Mouse (Mus musculus) neural tube, embryonic 11.5 days (tissue): ENCODE data around the gene Adh6a. TPM values are rescaled to one million over a fixed set of nuclear protein-coding genes. Genes with fewer than 3 reads are reported as not detected.

Experiments
- ATAC-seq: fragments of 200-750 bp; cut with Nextera tagmentation; 2 replicates; pipeline ENCODE4 v1.8.0; 2017; ENCODE audit warnings: moderate number of reproducible peaks, mild to moderate bottlenecking, moderate TSS enrichment, moderate library complexity; ENCODE audit not compliant: insufficient read depth, low FRiP score, low TSS enrichment
- DNase-seq: peaks from one replicate; pipeline ENCODE4 v3.0.0-alpha.2; 2015; ENCODE audit warnings: low spot score
- H3K27ac ChIP-seq: fragments of 300-500 bp; sonication (generic); 2 replicates; pipeline ENCODE4 v1.5.1; 2014; ENCODE audit warnings: low read depth, mild to moderate bottlenecking, low read length
- H3K27me3 ChIP-seq: fragments of 300-500 bp; sonication (generic); 2 replicates; pipeline ENCODE4 v1.6.1; 2014; ENCODE audit warnings: mild to moderate bottlenecking, low read length, mixed read lengths; ENCODE audit not compliant: control insufficient read depth, insufficient read depth
- H3K36me3 ChIP-seq: fragments of 300-500 bp; sonication (generic); 2 replicates; pipeline ENCODE4 v1.6.1; 2014; ENCODE audit warnings: mild to moderate bottlenecking, low read length, moderate library complexity, mixed read lengths; ENCODE audit not compliant: control insufficient read depth, insufficient read depth
- H3K4me1 ChIP-seq: fragments of 300-500 bp; sonication (generic); 2 replicates; pipeline ENCODE4 v1.6.1; 2014; ENCODE audit warnings: low read length, mixed read lengths; ENCODE audit not compliant: control insufficient read depth, insufficient read depth
- H3K4me2 ChIP-seq: fragments of 300-500 bp; sonication (generic); 2 replicates; pipeline ENCODE4 v1.6.1; 2014; ENCODE audit warnings: low read depth, mild to moderate bottlenecking, moderate library complexity
- H3K4me3 ChIP-seq: fragments of 300-500 bp; sonication (generic); 2 replicates; pipeline ENCODE4 v1.5.1; 2014; ENCODE audit warnings: low read depth, low read length
- H3K9ac ChIP-seq: fragments of 300-500 bp; sonication (generic); 2 replicates; pipeline ENCODE4 v1.6.1; 2014; ENCODE audit warnings: mild to moderate bottlenecking, low read length
- H3K9me3 ChIP-seq: fragments of 300-500 bp; sonication (generic); 2 replicates; pipeline ENCODE4 v1.6.1; 2016; ENCODE audit warnings: low read length; ENCODE audit not compliant: control insufficient read depth
- WGBS: fragments of 180-500 bp; shearing (Covaris S2); extraction: QIAGEN DNeasy Blood & Tissue Kit; methylation state at CpG from one replicate; pipeline ENCODE4 v1.1.7; 2014; 5-methylcytosine and 5-hydroxymethylcytosine counted together
- polyA plus RNA-seq: library from polyadenylated mRNA; unstranded; fragments of >200 nt; fragmentation: Nextera tagmentation; extraction: Ambion mirVana; gene quantifications from 2 replicates; pipeline ENCODE4 v1.2.1, GENCODE M21; 2014

Adh6a gene
- polyA plus RNA-seq, 1 experiment from 2014 or later = not detected

GRCm38 (mm10) chr3:138305486-138306289 lies 7.4 kb upstream of the Adh6a start:
- Histone ChIP-seq H3K4me1 (no peaks in the 10 kb centered on the region), H3K9ac (no peak overlapping the region), H3K36me3 (no peaks in the 10 kb centered on the region), H3K27me3 (no peaks in the 10 kb centered on the region), H3K27ac (no peak overlapping the region), H3K4me3 (no peak overlapping the region), H3K4me2 (no peak overlapping the region), H3K9me3 (no peaks in the 10 kb centered on the region)
- ATAC-seq = no peak
- 59% methylated on average over 10 of the region's 10 CpGs for WGBS
- DNase-seq = no peak

GRCm38 (mm10) chr3:138306290-138306683 lies 6.8 kb upstream of the Adh6a start:
- Histone ChIP-seq H3K4me3 (no peak overlapping the region), H3K9ac (no peak overlapping the region), H3K36me3 (no peaks in the 10 kb centered on the region), H3K27me3 (no peaks in the 10 kb centered on the region), H3K27ac (no peak overlapping the region), H3K4me1 (no peaks in the 10 kb centered on the region), H3K4me2 (no peak overlapping the region), H3K9me3 (no peaks in the 10 kb centered on the region)
- DNase-seq (no peak), ATAC-seq (no peak)
- WGBS = 50% methylated on average over 8 of the region's 8 CpGs

DNA sequence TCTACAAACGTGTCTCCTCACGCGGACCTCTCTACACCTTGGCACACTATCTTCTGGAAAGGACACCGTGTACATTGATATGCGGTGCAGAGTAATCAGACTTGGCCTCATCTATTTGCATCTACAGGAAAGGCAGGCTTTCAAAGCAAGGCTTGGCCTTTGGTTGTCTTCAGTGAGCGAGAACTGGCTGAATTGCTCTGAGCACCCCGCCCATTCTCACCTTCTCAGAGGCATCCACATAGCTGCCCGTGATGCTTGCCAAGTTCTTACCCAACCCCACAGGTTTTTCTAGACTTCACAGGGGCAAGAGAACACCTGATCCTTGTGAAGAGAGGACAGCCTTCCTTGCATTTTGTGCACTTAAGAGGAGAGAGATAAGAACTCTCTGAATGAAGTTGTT lies 3.2 kb upstream of the Adh6a start:
- no peak for DNase-seq
- Histone ChIP-seq H3K27me3 (no peaks in the 10 kb centered on the region), H3K4me3 (no peak overlapping the region), H3K36me3 (no peaks in the 10 kb centered on the region), H3K4me1 (no peaks in the 10 kb centered on the region), H3K9ac (no peak overlapping the region), H3K9me3 (no peaks in the 10 kb centered on the region), H3K27ac (no peak overlapping the region), H3K4me2 (no peak overlapping the region)
- ATAC-seq = no peak
- WGBS = 91% methylated on average over 8 of the region's 8 CpGs

DNA sequence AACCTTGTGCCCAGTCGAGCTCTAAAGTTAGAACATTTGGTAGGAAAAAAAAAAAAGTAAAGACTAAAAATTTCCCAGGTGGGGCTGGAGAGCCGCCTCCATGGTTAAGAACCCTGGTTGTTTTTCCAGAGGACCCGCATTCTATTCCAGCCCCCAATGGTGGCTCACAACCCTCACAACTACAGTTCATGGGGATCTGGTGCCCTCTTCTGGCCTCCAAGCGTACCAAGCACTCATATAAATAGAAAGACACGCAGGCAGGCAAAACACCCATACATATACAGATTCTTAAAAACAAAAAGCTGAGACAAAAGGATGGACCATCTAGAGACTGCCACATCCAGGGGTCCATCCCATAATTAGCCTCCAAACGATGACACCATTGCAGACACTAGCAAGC lies 2.1 kb upstream of the Adh6a start:
- no peak for DNase-seq
- no peak overlapping the region for H3K27ac ChIP-seq
- 78% methylated on average over 6 of the region's 6 CpGs for WGBS

DNA sequence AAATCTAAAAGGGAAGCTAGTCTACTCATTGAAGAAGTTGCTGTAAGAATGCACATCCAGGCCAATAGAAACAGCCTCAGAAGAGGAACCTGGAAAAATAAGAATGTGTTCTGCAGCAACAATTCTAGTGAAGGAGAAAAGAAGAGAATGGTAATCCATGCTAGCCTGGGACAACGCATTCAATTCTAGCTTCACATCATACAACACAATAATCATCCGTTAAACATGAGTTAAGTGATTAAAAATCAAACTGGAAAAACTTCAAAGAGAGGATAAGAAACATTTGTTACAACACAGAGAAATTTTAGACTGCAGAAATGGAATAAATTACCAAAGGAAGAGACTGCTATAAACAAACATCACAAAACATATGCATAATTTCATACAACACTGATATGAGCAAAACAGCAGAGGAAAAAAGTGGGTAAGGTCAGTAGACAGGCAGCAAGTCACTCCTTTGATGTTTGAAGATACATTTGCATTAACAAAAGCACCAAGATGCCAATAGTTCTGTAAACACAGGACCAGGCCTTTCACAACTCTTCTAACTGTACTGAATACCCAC lies 3.9 kb downstream of the Adh6a start:
- WGBS = 93% methylated on average over 2 of the region's 2 CpGs
- Histone ChIP-seq H3K4me2 (no peak overlapping the region), H3K4me1 (no peaks in the 10 kb centered on the region), H3K27ac (no peak overlapping the region), H3K4me3 (no peak overlapping the region), H3K9me3 (no peaks in the 10 kb centered on the region), H3K9ac (no peak overlapping the region), H3K36me3 (no peaks in the 10 kb centered on the region), H3K27me3 (no peaks in the 10 kb centered on the region)
- no peak for DNase-seq
- ATAC-seq = no peak

More for the DNA sequence above, 2.1 kb upstream of the Adh6a start:
- Histone ChIP-seq H3K27me3 (no peaks in the 10 kb centered on the region), H3K36me3 (no peaks in the 10 kb centered on the region), H3K4me1 (no peaks in the 10 kb centered on the region), H3K9ac (no peak overlapping the region), H3K9me3 (no peaks in the 10 kb centered on the region), H3K4me3 (no peak overlapping the region), H3K4me2 (no peak overlapping the region)
- no peak for ATAC-seq

DNA sequence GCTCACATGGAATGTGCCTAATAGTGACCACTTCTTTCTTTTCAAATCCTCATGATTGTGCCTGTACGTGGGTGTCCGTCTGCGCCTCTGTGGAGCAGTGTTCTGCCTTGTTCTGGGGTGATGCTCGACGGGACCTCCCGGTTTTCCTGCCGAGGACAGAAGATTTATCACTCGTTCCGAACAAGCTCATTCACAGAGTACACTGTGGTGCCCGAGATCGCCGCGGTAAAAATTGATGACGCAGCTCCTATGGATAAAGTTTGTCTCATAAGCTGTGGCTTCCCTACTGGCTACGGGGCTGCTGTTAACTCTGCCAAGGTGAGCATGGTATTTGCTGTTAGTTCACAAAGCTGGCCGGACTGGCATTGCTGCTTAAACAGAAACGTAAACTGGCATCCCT lies 11.9 kb downstream of the Adh6a start:
- H3K9me3 ChIP-seq = no peaks in the 10 kb centered on the region
- no peak overlapping the region for H3K4me2 ChIP-seq
- DNase-seq (no peak), ATAC-seq (no peak)
- no peaks in the 10 kb centered on the region for H3K4me1 ChIP-seq
- no peak overlapping the region for H3K9ac ChIP-seq
- no peaks in the 10 kb centered on the region for H3K36me3 ChIP-seq
- H3K27me3 ChIP-seq = no peaks in the 10 kb centered on the region
- 87% methylated on average over 17 of the region's 17 CpGs for WGBS
- no peak overlapping the region for H3K27ac ChIP-seq
- H3K4me3 ChIP-seq = no peak overlapping the region

DNA sequence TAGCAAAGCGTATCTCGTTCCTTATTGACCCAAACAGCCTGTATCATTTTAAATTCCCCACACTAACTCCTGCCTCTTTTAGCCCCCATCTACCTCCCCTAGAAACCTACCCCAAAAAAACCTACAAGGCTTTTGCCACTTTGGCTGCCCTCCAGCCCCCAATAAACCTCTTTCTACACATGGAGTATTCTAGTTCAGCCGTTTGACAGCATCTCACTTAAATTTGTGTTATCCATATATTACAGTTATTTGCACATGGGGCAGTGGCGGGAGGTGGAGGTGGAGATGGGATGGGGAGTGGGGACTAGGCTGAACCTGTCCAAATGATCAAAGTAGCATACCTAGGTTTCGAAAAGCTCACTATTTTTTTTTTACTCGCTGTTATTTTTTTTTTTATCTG lies 12.4 kb downstream of the Adh6a start:
- Histone ChIP-seq H3K4me1 (no peaks in the 10 kb centered on the region), H3K4me3 (no peak overlapping the region), H3K9me3 (no peaks in the 10 kb centered on the region), H3K4me2 (no peak overlapping the region), H3K27ac (no peak overlapping the region), H3K27me3 (no peaks in the 10 kb centered on the region), H3K36me3 (no peaks in the 10 kb centered on the region), H3K9ac (no peak overlapping the region)
- WGBS = 92% methylated on average over 6 of the region's 6 CpGs
- DNase-seq (no peak), ATAC-seq (no peak)

GRCm38 (mm10) chr3:138333910-138334309 lies 20.8 kb downstream of the Adh6a start:
- no peaks in the 10 kb centered on the region for H3K4me1 ChIP-seq
- no peak overlapping the region for H3K4me2 ChIP-seq
- 81% methylated on average over 8 of the region's 8 CpGs for WGBS
- no peaks in the 10 kb centered on the region for H3K36me3 ChIP-seq
- DNase-seq = no peak
- H3K27ac ChIP-seq = no peak overlapping the region
- H3K4me3 ChIP-seq = no peak overlapping the region
- no peak for ATAC-seq
- H3K9ac ChIP-seq = no peak overlapping the region
- no peaks in the 10 kb centered on the region for H3K9me3 ChIP-seq
- H3K27me3 ChIP-seq = no peaks in the 10 kb centered on the region

DNA sequence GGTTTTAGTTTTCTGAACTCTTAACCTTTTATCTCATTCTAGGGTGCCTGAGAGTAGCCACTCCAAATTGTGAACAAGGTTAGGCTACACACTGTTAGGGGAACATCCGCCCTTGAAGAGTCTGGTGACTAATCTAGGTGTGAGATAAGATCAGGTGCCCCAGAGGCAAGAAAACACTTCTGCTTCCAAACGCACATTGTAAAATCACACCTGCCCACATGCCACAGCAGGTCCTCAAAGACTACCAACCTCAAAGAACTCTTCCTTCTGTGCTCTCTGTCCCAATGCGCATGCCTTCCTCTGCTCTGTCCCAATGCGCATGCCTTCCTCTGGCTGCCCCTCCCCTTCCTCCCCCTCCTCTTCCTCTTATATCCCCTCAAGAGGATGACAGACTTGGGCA lies 21.2 kb downstream of the Adh6a start:
- H3K27me3 ChIP-seq = no peaks in the 10 kb centered on the region
- no peak overlapping the region for H3K27ac ChIP-seq
- ATAC-seq (no peak), DNase-seq (no peak)
- H3K4me2 ChIP-seq = no peak overlapping the region
- WGBS = 79% methylated on average over 4 of the region's 4 CpGs
- no peak overlapping the region for H3K9ac ChIP-seq
- H3K4me1 ChIP-seq = no peaks in the 10 kb centered on the region
- no peak overlapping the region for H3K4me3 ChIP-seq
- no peaks in the 10 kb centered on the region for H3K36me3 ChIP-seq
- no peaks in the 10 kb centered on the region for H3K9me3 ChIP-seq
